Mouse (Mus musculus) liver, embryonic 14.5 days (tissue): ENCODE results near the gene Sptssa.

Experiments used
- CTCF ChIP-seq: IDR thresholded peaks from 2 replicates; pipeline ENCODE4 v1.5.1; 2016; ENCODE audit warnings: antibody characterized with exemption, low read depth, control low read depth
- EP300 ChIP-seq: IDR thresholded peaks from 2 replicates; pipeline ENCODE4 v1.6.1; 2016; ENCODE audit warnings: antibody characterized with exemption, low read depth

- TF ChIP-seq CTCF (no peak), EP300 (no peak)
Observed at GRCm38 (mm10) chr12:54689082-54689481, 32.7 kb upstream of the Sptssa start.
